Mouse (Mus musculus) ovary, adult 2 months (tissue): Measurements from ENCODE around the gene Mettl1. TPM values are rescaled to one million over a fixed set of nuclear protein-coding genes. Genes with fewer than 3 reads are reported as not detected.

ENCODE experiments used
- polyA plus RNA-seq: library from polyadenylated mRNA; depleted of rRNA; stranded (reverse); fragments of >200 nt; gene quantifications from 2 replicates; pipeline ENCODE4 v1.2.3, GENCODE M21; 2012; rRNA removed

Mettl1 gene
- polyA plus RNA-seq = 29.7 and 33.5 TPM in 2 replicates

GRCm38 (mm10) chr10:127041274-127041766 lies at the start of gene Mettl1, which contains the start of gene Eef1akmt3:
Gene Mettl1, plus strand, starts transcription at chr10:127041414.
Gene Eef1akmt3, minus strand, starts transcription at chr10:127041513.

GRCm38 (mm10) chr10:127000529-127000928 lies 40.7 kb upstream of the Mettl1 start, which contains the start of gene Avil:
Gene Avil, plus strand, starts transcription at chr10:127000709.

GRCm38 (mm10) chr10:127030336-127031296 lies 10.6 kb upstream of the Mettl1 start, which contains the start of gene Tsfm:
Gene Tsfm, minus strand, starts transcription at chr10:127030840.

GRCm38 (mm10) chr10:127047954-127048353 lies 6.7 kb downstream of the Mettl1 start, which contains the start of gene Cyp27b1:
Gene Cyp27b1, plus strand, starts transcription at chr10:127048250.

GRCm38 (mm10) chr10:127059968-127060916 lies 19.0 kb downstream of the Mettl1 start, which contains the start of gene March9:
Gene March9, minus strand, starts transcription at chr10:127060184.

GRCm38 (mm10) chr10:127063239-127063872 lies 22.1 kb downstream of the Mettl1 start, which contains the start of gene Cdk4:
Gene Cdk4, plus strand, starts transcription at chr10:127063534.

GRCm38 (mm10) chr10:127070190-127071121 lies 29.2 kb downstream of the Mettl1 start, which contains the start of gene Tspan31:
Gene Tspan31, minus strand, starts transcription at chr10:127070264.

GRCm38 (mm10) chr10:127075080-127075479 lies 33.9 kb downstream of the Mettl1 start, which contains the start of gene Agap2:
Gene Agap2, plus strand, starts transcription at chr10:127075284.

Other genes starting within 250 kb of the Mettl1 start
- 13.9 and 15.1 TPM in 2 replicates for gene Atp23, start 140.1 kb upstream of the Mettl1 start, polyA plus RNA-seq
- 152 and 173 TPM in 2 replicates for gene Ctdsp2, start 62.7 kb upstream of the Mettl1 start, polyA plus RNA-seq
- gene Avil, start 40.7 kb upstream of the Mettl1 start, polyA plus RNA-seq = 0.09 and 0.25 TPM in 2 replicates
- 53.1 and 69.5 TPM in 2 replicates for gene Tsfm, start 10.6 kb upstream of the Mettl1 start, polyA plus RNA-seq
- gene Eef1akmt3, start 99 bp downstream of the Mettl1 start, polyA plus RNA-seq = 0.95 and 1.1 TPM in 2 replicates
- gene Cyp27b1, start 6.8 kb downstream of the Mettl1 start, polyA plus RNA-seq = 0.64 and 0.89 TPM in 2 replicates
- gene March9, start 18.8 kb downstream of the Mettl1 start, polyA plus RNA-seq = 19.1 and 27.0 TPM in 2 replicates
- 382 and 484 TPM in 2 replicates for gene Cdk4, start 22.1 kb downstream of the Mettl1 start, polyA plus RNA-seq
- 105 and 119 TPM in 2 replicates for gene Tspan31, start 28.9 kb downstream of the Mettl1 start, polyA plus RNA-seq
- gene Agap2, start 33.9 kb downstream of the Mettl1 start, polyA plus RNA-seq = 18.0 and 26.2 TPM in 2 replicates
- 72.1 and 89.3 TPM in 2 replicates for gene Os9, start 79.7 kb downstream of the Mettl1 start, polyA plus RNA-seq
- 11.4 and 16.1 TPM in 2 replicates for gene B4galnt1, start 123.8 kb downstream of the Mettl1 start, polyA plus RNA-seq
- 2.0 and 2.7 TPM in 2 replicates for gene Slc26a10, start 139.2 kb downstream of the Mettl1 start, polyA plus RNA-seq
- 71.4 and 75.9 TPM in 2 replicates for gene Arhgef25, start 148.7 kb downstream of the Mettl1 start, polyA plus RNA-seq
- 262 and 306 TPM in 2 replicates for gene Dtx3, start 154.3 kb downstream of the Mettl1 start, polyA plus RNA-seq
- 32.8 and 34.9 TPM in 2 replicates for gene Pip4k2c, start 170.2 kb downstream of the Mettl1 start, polyA plus RNA-seq
- 6.4 and 7.0 TPM in 2 replicates for gene Kif5a, start 221.9 kb downstream of the Mettl1 start, polyA plus RNA-seq
- 245 and 250 TPM in 2 replicates for gene Dctn2, start 225.0 kb downstream of the Mettl1 start, polyA plus RNA-seq
- gene Mbd6, start 247.6 kb downstream of the Mettl1 start, polyA plus RNA-seq = 51.3 and 61.2 TPM in 2 replicates